Mouse (Mus musculus) G1E (cell line): ENCODE measurements around the gene Shank2.

ENCODE experiments used
- CTCF ChIP-seq: IDR thresholded peaks from 2 replicates; pipeline ENCODE4 v1.5.1; 2012; ENCODE audit warnings: low read depth, low read length, inconsistent platforms, mixed read lengths
- GATA1 ChIP-seq: IDR thresholded peaks from 2 replicates; pipeline ENCODE4 v1.6.1; 2012; ENCODE audit warnings: borderline replicate concordance, low read length, inconsistent platforms, mixed read lengths
- POLR2AphosphoS5 ChIP-seq: IDR thresholded peaks from 2 replicates; pipeline ENCODE4 v1.6.1; 2012; ENCODE audit warnings: low read depth, low read length, inconsistent platforms; ENCODE audit not compliant: insufficient replicate concordance
- TAL1 ChIP-seq: conservative IDR thresholded peaks from 2 replicates; pipeline ENCODE4 v1.6.1; 2012; ENCODE audit warnings: low read depth, low read length, inconsistent platforms, mixed read lengths

- TF ChIP-seq CTCF (no peak), GATA1 (no peak), TAL1 (no peak), POLR2AphosphoS5 (no peak)
Observed at GRCm38 (mm10) chr7:144387537-144387936, 385.8 kb downstream of the Shank2 start.
